Mouse (Mus musculus) T-helper 1 cell (primary cell): Measurements from ENCODE around the gene Gp1ba.

Source experiments
- in situ Hi-C: fragments of 300-600 bp; cut with MboI, MseI; formaldehyde crosslinking; loops from one replicate; pipeline ENCODE4 v1.15.1; 2025; ENCODE audit warnings: high pct_unique_total_duplicates

Gene Gp1ba

DNA sequence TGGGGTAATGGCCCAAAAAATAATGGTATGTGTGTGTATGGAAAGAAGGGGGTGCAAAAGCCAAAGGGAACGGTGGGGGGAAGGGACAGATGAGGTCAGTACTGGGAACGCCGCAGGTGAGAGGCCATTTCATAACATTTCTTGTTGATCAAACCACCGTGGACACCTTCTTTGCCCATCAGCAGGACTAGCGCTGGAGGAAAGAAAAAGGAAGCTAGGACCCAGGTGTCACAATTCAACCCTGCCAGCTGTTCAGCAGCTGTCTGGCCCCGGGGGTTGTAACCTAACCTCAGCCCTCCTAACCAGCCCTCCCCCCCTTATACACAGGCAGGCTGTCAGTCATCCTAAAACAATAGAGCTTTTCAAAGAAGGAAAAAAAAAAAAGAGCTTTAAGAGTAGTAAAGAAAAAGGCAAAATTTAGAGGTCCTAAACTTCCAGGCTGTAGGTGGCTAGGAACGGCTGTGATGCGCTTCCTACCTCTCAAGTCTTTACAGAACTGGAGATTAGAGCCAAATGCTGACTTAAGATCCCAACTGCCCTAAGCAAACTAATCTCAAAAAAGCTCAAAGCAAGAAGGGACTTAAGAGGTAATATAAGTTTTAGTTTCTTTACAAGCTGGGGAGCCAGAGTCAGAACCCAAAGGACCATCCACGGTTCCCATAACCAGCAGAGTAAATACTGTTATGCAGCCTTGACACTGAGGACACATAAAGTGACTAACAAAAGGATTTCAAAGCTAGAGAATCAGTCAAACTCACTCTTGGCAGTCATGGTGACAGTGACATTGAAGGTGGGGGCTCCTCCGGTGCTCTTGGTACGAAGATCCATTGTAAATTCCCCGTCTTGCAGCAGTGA lies 13.3 kb downstream of the Gp1ba start:
- in situ Hi-C loops = no loop called here

DNA sequence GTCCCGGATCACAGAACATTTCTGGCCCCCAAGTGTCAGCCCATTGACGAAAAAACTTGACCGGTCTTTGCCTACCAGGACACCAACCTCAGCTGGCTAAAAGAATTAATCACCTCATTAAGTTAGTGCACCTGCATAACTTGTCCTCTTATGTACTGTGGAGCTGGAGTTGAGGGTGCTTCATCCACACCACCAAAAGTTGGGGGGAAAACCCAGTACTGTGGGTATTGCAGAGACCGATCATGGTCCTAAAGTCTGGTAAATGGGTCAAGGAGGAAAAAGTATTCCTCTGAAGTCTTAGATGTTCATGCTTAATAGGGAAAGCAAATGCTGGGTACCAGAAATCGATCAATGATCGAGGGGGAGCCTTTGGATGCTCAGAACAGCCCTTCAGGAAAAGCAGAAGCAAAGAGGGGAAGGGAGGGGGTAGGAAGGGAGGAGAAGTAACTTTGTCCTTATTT lies 14.0 kb downstream of the Gp1ba start:
- in situ Hi-C loops = no loop called here

DNA sequence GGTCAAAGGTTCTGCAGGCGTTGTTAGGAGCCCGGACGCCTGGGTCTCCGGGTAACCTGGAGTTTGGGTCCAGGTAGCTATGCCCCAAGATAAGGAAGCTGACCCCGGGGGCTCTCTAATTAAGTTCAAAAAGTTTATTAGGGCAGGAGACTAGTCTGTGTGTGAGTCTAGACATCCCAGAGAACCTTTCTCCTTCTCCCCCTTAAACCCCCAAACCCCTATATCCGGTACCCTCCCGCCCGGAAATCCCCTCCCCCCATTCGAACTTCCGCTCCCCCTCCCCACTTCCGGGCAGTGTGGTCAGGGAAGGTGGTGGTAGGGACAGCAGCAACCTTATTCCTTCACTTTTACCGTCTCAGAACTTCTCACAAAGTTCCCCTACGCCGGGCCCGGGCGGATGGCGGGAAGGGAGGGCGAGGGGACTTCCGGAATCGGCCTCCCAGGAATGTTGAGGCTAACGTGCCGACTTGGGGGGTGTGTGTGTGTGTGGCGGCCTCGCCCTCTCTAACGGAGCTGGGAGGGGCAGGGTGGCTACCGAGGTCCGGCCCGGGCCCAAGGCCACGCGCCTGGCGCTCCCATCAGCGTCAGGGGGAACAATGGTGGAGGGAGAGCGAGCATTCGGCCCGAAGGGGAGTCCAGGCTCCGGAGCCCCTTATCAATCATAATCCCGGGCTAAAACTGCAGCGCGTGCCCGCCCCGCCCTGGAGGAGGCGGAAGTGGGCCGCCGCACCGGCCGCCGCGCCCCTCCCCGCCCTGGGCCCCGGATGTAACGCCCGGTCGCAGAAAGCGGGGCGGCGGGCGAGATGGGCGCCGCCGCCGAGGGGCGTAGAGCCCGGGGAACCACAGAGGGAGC lies 14.6 kb downstream of the Gp1ba start:
- in situ Hi-C loops = no loop called here

DNA sequence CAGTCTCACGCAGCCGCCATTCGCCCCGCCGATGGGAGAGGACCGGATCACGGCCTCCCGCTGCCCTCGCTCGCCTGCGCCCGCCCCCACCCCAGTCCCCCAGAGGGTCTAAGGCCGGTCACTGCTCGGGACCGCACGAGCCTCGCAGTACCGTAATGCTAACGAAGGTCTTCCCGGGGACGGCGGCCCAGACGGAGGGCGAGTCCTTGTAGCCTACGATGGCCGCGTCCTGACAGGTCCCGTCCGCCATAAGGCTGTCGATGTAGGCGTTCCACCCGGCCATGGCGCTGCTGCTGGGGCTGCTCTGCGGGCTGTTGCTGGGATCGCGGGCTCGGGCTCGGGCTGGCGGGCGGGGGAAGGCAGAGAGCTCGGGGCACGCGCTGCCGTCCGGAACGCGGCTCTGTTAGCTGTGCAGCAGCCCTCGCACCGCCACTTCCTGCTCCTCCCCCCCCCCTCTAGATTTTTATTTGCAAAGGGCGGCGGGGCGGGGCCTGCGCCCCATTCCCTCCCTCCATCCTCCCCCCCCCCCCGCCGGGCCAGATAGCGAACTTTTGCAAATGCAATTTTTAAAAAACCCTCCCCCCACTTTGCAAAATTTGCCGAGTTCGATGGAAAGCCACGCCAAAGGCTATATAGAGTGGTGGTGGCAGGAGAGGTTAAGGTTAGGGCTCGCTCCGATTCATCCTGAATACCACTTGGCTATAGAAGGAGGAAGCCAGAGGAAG lies 15.4 kb downstream of the Gp1ba start, which contains the start of gene Pfn1:
TSS of gene Pfn1 (minus strand) at position 447 of the 725 bp plus-strand sequence.
- in situ Hi-C loops = no loop called here

DNA sequence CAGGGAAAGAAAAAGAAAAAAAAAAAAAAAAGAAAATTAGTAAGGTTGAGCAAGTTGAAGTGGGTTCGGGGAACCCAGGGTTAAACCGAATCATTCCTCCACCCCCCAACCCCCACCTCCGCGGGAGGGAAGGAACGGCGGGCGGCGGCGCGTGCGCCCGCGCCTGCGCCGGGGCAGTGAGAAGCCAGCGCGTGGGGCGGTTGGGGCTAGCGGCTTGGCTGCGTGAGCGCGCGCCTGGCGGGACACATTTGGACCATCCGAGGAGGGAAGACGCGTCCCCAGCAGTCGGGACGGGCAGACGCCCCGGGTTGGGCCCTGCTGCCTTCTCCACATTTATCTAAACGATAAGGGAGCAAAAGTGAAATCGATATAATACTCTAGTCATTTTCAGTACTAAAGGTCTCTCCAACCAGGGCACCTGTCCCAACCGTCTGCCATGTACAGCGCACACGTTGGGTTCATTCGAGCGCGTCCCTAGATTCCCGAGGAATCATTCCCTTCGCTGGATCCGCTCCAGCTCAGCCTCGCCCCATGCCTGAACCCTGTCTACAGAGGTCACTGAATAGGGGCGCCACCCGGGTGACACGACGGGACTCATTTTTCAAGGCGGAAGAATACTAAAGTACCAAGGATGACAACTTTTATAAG lies 16.1 kb downstream of the Gp1ba start:
- in situ Hi-C loops = no loop called here

DNA sequence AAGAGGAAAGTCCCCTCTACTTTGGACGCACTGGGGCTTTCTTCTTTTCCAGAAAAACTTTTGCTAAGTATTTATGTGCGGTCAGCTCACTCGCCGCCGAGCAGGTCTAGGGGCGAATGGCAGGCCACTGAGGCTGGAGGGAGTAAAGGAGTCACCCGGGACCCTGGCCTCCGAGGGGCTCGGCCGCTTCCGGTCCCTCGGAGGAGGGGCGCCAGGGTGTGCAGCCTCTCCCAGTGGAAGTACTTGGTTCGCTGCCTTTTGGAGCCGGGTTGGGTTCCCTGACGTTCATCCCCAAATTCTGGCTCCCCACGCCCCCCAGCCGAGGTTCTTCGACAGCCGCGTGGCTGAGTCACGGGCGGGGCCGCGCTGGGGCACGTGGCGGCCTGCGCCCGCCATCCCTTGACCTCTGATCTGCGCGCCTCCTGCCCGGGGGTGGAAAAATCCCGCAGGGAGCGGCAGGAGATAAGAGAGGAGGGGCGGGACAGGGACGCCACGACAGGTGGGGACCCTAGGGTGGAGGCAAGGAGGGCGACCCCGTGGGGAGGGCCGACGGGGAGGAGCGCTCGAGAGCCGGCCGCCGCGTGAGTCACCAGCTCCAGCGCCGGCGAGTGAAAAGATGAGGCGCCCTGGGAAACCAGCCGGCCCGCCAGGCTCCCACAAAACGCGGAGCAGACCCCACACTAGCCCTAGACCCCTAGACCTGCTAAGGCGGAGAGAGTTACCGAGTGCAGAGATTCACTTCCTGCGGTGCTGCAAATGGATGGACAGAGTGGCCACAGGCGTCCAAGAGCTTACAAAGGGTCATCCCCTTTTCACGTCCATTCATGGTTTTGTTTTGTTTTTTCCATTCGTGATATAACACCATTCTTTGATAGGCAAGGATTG lies 16.9 kb downstream of the Gp1ba start:
- in situ Hi-C loops = no loop called here

- in situ Hi-C loops = no loop called here
These were observed 17.6 kb downstream of the Gp1ba start for GRCm38 (mm10) chr11:70656456-70656927.

DNA sequence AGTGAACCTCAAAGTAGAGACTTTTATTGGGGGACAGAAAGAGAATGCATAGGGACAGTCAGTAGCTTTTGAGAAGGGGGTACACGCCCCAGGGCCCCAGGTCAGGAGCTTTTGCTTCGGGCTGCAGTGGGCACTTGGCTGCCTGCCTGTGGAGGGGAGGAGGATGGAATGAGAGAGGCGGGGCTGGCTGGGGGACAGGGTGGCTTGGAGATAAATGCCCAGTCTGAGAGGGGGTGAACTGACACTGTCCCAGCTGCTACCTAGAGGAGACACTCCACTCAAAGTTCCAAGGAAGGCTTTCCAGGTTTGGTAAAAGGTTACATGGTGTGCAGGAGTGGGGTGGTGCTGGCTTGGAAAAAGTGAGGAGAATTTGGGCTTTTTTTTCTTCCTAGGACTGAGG lies 18.0 kb downstream of the Gp1ba start, which contains the start of gene Eno3:
TSS of gene Eno3 (plus strand) at position 239 of the 400 bp plus-strand sequence.
- in situ Hi-C loops = no loop called here

GRCm38 (mm10) chr11:70657573-70657972 lies 18.7 kb downstream of the Gp1ba start:
- in situ Hi-C loops = no loop called here

GRCm38 (mm10) chr11:70657991-70658390 lies 19.1 kb downstream of the Gp1ba start:
- in situ Hi-C loops = no loop called here

- in situ Hi-C loops = no loop called here
These were observed 19.6 kb downstream of the Gp1ba start for GRCm38 (mm10) chr11:70658521-70658920.

GRCm38 (mm10) chr11:70658942-70659341 lies 20.0 kb downstream of the Gp1ba start:
- in situ Hi-C loops = no loop called here

DNA sequence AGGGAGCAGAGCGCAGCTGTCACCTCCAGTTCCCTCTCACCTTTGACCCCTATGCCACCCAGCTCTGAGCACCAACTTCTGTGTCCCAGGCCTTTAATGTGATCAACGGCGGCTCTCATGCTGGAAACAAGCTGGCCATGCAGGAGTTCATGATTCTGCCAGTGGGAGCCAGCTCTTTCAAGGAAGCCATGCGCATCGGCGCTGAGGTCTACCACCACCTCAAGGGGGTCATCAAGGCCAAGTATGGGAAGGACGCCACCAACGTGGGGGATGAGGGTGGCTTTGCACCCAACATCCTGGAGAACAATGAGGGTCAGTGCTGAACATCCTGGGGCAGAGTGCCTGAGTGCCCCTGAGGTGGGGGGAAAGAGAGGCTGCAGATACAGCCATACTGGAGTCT lies 21.6 kb downstream of the Gp1ba start:
- in situ Hi-C loops = no loop called here

DNA sequence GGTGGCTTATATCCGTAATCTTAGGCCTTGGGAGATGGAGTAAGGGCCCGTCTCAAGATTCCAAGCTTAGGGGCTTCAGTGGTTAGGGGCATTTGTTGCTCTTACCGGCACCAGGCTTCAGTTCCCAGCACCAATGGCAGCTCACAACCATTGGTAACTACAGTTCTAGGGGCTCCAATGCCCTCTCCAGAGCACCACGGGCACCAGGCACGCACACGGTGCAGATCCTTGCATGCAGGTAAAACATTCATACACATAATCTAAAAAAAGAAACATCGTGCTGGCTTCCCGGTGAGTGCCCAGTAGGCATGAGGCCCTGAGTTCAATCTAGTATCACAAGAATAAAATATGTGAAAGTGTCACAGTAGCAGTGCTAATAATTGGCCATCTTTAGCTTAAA lies 24.2 kb downstream of the Gp1ba start:
- in situ Hi-C loops = no loop called here

DNA sequence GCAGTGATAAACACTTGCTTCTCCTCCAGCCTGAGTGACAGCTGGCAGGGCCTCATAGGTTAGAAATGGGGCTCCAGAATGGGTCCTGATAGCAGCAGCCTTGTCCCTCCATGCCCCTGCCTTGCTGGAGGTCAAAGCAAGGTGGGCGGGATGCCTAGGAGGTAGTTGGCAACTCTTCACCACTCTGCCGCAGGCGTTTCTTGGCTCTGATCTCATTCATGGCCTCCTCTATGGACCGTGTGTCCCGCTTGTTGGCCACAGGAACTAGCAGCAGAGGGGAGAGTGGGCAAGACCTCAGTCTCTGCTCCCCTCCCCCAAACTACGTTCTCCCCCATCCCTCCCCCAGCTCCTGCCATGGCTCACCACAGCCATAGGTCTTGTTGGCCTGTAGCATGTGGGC lies 25.0 kb downstream of the Gp1ba start:
- in situ Hi-C loops = no loop called here

- in situ Hi-C loops = loop anchor here (5.0 kb wide), 1 partner anchor 47 kb away; the partner anchor contains the start of genes 4930544D05Rik and Chrne
These were observed 25.8 kb downstream of the Gp1ba start for GRCm38 (mm10) chr11:70664741-70665140.

DNA sequence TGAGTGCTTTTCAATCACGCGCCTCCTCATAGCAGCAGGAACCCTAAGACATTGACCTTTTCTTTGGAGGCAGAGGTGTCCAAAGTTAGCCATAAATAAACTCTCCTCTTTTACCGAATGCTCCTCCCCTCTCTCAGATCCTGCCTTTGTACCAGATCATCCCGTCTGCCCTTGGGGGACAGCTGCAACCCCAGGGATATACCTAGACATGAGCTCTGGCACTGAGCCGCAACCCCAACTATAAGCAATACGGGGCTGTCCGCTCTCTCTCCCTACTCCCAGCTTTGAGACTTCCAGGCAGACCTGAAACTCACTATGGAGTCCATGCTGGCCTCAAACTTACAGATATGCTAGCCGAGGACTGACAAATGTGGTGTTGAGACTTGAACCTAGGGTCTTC lies 27.8 kb downstream of the Gp1ba start:
- in situ Hi-C loops = loop anchor here (5.0 kb wide), 1 partner anchor 49 kb away; the partner anchor contains the start of genes 4930544D05Rik and Chrne

- in situ Hi-C loops = loop anchor here (5.0 kb wide), 1 partner anchor 50 kb away; the partner anchor contains the start of genes 4930544D05Rik and Chrne
These were observed 28.6 kb downstream of the Gp1ba start for GRCm38 (mm10) chr11:70667271-70668150.

DNA sequence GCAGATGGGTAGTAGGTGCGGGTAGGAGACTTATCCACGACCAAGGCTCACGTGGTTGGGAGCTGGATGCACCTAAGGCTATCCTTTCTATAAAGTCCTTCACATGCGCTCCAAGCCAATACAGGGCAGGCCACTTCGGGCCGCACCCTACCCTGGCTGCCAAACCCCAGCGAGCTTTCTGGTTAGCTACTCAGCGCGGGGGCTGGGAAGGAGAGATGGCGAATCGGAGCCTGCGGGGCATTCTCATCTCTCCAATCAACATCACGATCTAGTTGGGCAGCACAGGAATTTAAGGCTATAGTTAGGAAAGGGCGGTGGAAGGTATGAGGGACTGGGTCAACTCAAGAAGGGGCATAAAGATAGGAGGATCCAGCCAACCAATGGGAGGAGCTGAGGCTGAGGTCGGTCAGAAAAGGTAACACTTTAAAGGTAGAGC lies 29.4 kb downstream of the Gp1ba start:
- in situ Hi-C loops = loop anchor here (5.0 kb wide), 1 partner anchor 51 kb away; the partner anchor contains the start of genes 4930544D05Rik and Chrne
